Mouse (Mus musculus): ENCODE results near the gene Nfatc2ip.
A peak's percentile ranks its signal among the peaks of the same experiment; 100 is the strongest.
"Not testable (repeated sequence)": the region's sequence is repeated elsewhere in the genome, so short reads cannot be mapped to it uniquely, and the experiment has no call there.

Nfatc2ip gene

DNA sequence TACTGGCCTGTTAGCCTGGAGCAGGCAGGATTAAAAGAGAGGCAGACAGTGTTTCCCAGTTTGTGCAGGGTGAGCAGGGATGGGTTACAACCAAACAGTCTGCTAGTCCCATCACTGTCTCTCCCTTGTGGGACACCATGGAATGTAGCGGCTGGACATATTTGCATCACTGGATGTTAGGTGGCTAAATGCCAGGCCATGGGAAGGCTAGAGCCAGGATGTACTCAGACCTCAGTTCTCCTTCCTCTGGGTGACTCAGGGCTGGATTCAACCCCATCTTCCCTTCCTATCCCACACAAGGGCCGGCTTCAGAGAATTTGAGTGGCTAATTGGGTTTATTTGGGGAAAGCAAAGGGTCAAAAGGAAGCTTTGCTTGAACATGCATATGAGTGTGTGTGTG lies 12.1 kb upstream of the Nfatc2ip start:
- no peak for DNase-seq (ENCODE audit: low read depth)

DNA sequence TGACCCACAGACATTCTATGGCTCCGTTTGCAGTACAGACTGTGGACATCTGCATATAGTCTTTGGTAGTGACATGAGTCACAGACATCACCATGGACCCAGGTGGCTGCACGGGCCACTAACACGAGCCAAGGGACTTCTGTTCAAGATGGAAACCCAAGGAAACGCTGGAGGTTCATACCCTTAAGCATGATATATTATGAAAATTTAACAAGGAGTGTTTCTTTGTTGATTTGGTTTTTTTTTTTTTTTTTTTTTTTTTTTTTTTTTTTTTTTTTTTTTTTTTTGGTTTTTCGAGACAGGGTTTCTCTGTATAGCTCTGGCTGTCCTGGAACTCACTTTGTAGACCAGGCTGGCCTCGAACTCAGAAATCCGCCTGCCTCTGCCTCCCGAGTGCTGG lies 6.0 kb upstream of the Nfatc2ip start:
- DNase-seq (ENCODE audit: low read depth): not testable (repeated sequence)

DNA sequence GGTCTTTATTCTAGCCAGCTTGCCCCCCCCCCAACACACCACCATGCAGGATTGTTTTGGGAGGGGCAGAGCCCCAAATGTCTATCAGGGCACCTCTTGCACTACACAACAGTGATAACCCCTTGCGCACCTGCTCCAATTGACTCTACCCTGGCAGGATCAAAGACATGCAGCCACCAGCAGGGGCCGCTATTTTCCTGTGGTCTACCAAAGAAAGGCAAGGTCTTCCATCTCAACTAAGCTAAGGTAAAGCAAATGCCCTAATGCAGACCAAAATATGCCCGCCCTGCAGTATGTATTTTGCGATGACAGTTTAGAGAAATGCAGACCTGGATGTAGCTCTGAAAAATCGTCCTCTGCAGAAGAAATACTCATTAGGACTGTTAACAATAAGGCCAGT lies 3.0 kb upstream of the Nfatc2ip start:
- DNase-seq (ENCODE audit: low read depth): peak; percentile 32

DNA sequence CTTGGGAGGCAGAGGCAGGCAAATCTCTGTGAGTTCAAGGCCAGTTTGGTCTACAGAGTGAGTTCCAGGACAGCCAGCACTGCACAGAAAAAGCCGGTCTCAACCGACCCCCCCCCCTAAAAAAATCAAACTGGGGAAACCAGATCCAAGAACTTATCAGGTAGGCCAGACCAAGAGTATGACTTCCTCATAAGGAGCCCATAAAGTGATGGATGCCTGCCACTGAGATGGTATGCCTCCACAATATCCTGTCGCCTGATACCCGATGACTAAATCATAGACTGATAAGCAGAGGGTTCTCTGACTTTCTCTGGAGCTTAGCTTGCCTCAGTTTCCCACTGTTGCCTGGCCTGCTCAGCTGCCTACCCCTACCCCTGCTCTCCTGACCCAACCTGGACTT lies 1.3 kb upstream of the Nfatc2ip start:
- no peak for DNase-seq (ENCODE audit: low read depth)

DNA sequence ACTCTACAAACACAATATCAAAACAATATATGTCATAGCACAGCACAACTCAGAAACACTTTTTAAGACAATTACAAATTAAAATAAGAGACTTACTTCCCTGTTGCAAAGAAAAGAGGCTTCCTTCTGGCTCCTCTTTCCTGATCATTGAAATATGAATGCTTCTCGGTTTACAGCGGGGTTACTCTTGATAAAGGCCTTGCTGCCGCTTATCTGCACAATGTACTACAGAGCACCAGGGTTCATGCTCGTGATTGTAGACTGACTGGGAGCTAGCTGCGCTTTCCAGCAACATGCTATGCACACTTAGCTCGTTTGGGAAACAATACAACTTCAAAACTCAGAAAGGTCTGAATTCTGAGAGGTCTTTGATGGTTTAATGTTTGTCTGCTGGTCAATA lies 684 bp upstream of the Nfatc2ip start:
- no peak for DNase-seq (ENCODE audit: low read depth)

DNA sequence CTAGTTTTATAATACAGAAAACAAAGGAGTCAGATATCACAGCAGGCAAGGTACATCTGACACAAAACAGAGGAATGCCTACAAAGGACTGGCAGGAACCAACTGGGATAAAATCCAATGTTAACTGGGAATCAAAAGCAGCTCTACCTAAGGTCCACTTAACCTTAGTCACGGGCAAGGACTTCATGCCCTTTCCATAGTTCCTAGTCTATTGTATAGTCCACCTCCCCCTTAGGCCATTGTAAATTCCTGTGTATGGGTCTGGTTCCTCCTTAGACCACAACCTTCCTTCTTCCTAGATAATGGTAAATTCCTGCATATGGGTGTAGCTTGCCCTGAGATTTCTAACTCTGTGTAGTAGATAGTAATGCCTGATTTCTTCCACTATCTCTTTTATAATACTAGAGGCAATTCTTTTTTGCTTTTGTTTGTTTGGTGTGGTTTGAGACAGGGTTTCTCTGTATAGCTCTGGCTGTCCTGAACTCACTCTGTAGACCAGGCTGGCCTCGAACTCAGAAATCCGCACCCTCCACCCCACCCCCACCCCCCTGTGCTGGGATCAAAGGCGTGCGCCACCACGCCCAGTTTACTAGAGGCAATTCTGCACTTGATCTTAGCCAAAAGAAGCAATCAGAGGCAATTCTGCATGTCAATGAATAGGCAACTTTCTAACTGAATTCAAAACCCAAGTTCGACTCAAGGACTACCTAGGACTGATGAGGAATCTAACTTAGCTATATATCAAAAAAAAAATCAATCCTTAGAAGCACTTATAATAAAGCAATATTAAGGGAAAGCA lies 4.3 kb downstream of the Nfatc2ip start:
- not testable (repeated sequence) for DNase-seq (ENCODE audit: low read depth)

DNA sequence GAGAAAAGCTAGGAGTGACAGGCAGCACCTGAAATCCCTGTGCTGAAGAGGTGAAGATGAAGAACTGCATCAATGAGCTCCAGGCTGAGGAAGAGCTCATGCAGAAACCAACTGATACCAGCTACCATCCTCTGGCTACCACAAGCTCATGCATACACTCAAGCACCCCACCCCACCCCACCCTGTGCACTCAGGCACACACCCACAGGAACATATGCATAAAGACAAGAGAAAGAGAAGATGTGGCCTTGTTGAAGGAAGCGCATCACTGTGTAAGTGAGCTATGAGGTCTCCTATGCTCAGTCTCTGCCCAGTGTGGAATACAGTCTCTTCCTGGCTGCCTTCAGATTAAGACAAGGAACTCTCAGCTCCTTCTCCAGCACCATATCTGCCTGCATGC lies 8.4 kb downstream of the Nfatc2ip start:
- no peak for DNase-seq (ENCODE audit: low read depth)

DNA sequence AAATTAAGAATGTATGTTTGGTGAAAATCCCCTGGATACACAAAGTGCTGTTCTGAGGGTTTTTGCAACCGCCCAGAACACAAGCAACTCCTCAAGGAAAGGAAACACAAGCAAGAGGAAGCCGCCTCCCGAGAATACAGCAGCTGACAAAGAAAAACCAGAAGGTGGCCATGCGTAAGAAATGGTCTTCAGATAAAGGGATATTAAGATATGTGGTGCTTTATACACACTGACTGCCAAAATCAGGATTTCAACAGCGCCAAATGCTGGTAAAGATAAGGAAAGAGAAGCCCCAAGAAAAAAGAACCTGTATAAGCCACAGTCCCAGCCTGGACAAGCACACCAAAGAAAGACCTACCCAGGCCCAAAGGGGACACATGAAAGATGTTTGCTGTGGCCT lies 13.0 kb downstream of the Nfatc2ip start:
- no peak for DNase-seq (ENCODE audit: low read depth)

DNA sequence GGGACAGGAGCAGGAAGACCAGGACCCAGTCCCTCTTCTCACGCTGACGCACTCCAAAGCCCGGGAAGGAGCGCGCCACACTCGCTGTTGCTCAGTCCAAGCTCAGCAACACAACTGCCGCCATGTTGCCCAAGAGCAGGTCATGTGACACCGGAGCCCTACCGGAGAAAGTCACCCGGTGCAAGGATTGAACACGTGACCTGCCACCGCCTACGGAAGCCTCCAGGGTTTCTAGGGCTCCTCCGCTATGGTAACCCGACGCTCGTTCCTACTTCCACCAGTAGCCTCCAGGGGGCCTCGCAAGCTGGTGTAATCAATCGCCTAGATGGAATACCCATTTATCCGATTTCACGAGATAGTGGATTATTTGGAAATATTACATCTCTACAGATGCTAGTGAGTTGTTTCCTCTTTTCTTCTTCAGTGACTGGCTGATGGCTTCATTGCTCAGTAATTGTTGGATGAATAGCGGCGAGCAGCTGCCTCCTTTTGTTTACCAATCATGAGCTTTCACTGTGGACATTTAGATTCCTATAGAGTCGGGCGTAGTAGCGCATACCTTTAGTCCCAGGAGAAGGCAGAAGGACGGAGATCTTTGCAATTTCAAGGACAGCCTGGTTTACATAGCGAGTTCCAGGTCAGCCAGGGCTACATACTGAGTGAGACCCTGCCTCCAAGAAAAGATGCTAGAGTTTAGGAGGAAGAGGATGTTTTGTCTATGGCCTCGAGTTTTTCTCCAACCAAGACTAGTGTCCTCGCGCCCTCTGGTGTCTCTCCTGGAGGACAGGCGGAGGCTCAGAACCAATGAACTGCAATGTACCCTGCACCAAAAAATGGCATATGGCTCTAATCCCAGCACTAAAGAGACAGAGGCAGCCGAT lies 19.0 kb downstream of the Nfatc2ip start, which contains the start of gene Spns1:
TSS of gene Spns1 (minus strand) at position 173 of the 881 bp plus-strand sequence.
- peak; percentile 94 for DNase-seq (ENCODE audit: low read depth)

DNA sequence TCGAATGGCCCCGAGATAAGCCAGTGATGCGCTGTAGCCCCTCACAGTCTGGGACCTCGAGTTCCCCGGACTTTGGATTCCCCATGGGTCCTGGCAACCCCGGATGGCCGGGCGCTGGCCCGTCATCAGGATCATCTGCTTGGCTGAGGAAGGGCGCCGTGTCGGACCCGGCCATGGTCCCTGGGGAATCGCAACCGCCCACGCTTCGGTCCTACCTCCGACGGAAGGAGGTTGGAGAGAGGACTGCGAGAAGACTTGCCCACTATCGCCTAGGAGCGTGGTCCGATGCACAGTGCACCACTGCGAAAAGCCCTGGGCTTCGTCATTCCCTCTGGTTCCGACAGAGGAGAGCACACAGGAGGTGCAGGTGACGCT lies 19.6 kb downstream of the Nfatc2ip start:
- no peak for DNase-seq (ENCODE audit: low read depth)

DNA sequence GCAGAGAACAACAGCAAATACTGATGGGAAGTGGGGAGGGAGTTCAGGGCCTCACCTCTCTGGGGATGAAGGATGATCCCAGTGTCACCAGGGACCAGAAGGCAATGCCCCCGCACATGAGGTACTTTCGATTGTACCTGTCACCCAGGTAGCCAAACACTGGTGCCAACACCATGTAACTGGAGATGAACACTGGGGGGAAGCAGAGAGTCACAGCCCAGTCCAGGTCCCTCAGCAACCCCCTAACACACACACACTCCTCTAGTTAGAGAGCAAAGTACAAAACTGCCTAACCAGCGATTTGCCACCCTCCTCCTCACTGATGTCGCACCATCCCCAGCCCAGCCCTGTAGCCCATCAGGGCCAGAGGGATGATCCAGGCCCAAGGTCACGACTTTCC lies 21.5 kb downstream of the Nfatc2ip start:
- DNase-seq (ENCODE audit: low read depth): no peak

DNA sequence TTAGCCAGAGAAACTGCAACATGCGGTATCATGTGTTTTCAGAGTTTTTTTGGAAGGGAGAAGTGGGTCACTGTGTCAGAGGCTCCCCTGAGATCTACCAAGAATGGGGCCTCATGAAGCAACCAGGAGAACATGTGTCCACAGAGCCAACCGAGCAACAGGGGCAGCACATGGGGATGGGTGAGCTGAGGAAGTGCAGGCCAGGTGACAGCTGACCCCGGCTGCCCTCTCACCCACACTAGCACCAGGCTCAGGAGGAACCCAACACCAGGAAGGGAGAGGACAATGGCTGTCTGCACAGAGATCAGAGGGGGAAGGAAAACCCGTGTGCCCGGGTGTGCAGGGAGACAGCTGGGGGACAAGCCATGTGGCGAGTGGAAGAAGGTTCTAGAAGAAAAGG lies 22.0 kb downstream of the Nfatc2ip start:
- no peak for DNase-seq (ENCODE audit: low read depth)

DNA sequence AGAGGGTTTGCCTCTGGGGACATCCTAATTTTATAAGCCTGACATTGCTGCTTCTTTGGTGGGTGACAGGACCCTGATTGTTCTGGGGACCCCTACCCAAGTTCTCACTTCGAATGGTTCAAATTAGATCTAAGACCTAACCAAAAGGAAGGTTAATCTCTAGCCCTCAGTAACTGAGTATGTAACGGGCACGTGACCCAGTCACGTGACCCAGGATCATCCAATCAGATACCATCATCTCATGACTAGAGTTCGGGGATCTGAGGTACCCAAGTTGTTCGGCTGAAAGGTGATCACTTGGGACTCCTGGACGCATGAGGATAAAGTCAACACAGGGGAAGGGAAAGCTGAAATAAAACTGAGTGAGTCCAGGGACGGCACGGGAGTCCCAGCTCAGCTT lies 23.5 kb downstream of the Nfatc2ip start:
- no peak for DNase-seq (ENCODE audit: low read depth)

DNA sequence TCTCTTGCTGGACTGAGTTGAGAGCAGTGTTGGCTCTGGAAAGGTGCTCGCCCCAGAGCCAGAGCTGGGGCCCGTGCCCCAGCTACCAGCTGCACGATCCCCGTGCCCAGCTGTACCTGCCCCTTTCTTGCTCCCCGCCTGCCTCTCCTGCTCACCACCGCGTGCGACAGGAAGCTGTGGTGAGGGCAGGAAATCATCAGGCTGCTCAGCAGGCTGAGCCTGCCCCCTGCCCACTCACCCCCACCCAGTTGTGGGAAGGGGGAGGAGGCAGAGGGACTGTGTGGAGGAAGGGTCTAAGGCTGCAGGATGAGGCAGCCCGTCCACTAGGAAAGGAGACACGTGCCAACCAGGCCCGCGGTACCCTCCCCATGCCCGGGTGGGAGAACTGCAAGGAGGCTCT lies 27.1 kb downstream of the Nfatc2ip start, which contains the start of gene Lat:
TSS of gene Lat (minus strand) at position 178 of the 400 bp plus-strand sequence.
- DNase-seq (ENCODE audit: low read depth): no peak

DNA sequence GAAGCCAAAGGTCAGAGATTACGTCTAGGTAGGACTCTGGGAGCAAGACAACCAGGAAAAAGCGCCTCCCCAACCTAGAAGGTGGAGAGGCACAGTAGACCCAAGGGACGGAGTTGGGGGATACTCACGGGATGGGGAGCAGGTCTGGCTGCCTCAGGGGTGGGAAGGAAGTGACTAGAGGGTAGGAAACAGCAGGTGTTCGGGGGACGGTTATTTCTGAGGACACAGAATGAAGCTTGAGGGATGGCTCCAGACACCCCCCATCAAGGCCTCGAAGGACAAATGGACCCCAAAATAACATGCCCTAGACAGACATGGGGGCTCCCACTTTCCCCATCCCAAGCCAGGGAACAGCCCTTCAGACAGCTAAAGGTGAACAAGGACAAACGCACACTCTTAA lies 28.2 kb downstream of the Nfatc2ip start:
- DNase-seq (ENCODE audit: low read depth): no peak

DNA sequence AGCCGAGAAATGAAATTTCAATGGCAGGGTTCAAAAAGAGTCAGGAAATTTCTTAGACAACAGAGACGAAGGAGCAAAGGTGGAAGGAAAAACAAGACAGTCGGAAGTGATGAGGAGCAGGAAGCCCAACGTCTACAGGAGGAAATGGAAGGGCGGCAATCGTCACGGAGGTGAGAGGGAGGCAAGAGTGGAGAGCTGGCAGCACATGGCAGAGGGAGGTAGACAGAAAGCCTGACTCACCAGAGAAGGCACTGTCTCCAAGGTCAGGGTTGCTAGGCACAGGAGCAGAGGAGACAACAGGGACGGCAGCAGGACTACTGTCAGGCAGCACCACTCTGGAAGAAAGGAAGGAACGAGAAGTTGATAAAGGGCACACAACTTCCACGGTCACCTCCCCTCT lies 28.9 kb downstream of the Nfatc2ip start:
- no peak for DNase-seq (ENCODE audit: low read depth)

DNA sequence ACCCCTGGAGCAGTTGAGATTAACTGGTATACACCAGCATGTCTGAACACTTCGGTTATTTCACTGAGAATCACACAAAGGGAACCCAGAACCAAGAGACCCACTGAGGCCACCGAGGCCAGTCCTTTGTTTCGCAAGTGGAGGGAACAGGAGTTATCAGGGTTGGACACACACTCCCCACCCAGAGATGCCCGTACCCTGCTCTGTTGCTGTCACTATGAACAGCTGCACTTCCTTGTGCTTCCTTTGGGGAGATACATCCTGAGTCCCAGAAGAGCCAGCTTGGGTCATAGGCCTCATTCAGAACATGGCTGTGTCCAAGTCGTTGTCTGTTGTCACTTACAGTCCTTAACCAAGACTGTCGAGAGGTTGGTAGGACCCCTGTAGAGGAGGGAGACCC lies 33.5 kb downstream of the Nfatc2ip start:
- DNase-seq (ENCODE audit: low read depth): no peak

DNA sequence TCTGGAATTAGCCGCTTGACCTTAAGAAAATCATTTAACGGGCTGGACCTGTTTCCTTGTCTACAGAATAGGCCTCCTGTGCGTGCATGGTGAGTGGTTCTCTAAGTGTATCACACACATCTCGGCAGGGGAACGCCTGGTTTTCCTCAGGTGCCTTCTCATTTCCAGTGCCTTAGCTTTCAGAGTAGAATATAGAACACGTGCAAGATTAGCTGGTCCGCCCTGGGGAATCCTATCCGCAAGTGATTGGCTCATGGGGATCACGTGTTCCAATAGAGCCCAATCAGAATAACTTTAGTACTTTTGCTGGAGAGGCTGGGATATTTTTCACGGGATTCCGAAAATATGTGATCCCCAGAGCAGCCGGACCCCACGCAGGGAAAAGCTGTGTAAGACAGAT lies 37.5 kb downstream of the Nfatc2ip start:
- DNase-seq (ENCODE audit: low read depth): no peak

DNA sequence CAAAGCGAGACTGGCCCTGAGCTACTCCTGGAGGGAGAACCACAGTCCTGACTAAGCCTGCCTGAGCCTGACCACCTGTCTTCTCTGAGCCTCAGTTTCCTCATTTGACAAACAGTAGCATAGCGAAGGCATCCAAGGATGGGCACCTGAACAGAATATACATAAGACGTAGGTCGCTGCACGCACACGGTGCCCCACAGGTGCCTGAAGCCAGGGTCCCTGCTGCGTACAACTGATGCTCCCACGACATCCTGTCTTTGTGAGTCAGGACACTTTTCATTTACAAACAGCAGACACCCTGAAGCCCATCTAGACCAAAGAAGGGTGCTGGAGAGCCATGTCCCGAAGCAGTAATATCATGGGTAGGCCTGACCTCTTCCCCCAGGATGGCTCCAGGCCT lies 38.1 kb downstream of the Nfatc2ip start:
- no peak for DNase-seq (ENCODE audit: low read depth)

DNA sequence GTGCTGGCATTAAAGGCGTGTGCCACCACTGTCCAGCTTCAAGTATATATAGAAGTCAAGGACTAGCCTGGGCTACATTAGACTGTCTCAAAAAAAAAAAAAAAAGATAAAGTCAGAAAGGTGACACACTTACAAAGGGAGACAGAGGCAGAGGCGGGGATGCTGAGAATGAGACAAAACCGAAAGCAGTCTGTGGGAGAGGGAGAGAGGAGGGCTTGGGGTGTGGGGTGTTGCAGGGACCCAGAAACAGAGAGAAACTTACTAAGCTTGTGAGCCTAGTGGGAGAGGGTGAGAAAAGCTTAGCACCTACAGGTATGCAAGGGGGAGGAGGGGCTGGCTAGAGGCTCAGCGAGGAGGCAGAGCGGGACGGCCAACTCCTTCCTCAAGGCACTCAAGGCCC lies 38.7 kb downstream of the Nfatc2ip start:
- no peak for DNase-seq (ENCODE audit: low read depth)

DNA sequence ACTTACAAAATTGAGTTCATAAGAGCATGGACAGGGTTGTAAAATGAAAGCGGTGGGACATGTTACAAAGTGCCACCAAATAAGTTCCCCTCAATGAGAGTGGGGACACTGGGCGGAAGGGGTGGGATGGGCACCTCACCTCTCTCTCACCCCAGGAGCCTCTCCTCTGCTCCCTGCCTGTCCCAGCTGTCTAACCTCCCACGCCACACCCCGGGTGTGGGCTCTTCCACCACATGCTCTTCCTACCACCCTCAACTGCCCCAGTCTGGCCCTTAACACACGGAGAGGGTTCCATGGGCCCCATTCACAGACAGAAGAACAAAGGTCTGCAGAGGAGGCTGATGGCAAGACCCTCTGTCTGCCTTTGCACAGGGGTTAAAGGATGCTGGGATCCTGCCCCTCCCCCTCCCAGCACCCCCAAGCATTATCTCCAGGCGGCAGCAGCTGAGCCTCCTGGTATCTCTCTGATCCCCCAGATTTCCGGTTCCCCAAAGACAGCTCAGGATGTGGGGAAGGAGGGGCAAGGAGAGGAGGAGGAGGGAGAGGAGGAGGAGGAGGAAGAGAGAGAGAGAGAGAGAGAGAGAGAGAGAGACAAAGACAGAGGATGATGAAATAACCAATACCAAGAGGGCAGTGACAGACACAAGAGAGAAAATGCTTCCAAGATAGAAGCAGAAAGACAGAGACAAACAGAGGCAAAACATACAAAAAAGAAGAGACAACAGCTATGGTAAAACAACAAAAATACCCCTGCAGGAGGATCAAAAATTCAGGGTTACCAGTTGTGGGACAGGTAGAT lies 39.5 kb downstream of the Nfatc2ip start:
- DNase-seq (ENCODE audit: low read depth): no peak

DNA sequence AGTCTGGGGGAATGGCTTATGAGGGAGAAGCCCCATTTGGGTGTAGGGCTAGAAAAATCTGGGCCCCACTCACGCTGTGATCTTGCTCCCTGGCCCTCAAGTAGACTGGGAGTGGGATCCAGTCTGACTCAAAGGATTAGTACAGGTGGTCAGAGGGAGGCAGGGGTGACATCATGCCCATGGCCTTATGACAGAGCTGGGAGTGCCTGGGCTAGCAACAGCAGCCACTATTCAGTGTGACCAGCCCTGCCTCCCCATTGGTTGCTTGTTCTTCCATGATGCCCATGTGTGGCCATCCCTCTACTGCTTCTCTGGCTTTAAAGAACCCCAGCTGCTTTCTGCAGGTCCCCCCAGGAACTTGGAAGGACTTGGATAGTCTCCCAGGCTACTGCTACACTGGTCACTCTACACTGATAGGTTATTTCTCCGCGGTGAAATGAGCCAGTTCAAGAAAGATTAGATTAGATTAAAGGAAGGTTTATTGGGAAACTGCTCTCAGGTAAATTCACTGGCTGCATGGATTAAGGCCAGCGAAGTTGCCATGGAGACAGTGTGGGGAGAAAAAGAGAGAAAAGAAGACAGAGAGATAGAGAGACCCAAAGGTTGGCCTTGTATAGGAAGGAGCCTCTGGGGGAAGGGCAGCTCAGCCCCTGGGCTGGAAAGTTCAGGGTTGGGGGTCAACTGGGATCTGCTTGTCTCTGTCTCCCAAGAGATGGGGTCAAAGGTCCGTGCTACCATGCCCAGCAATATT lies 40.5 kb downstream of the Nfatc2ip start:
- no peak for DNase-seq (ENCODE audit: low read depth)
